Mouse (Mus musculus): ENCODE measurements around the gene Bag3. TPM values are rescaled to one million over a fixed set of nuclear protein-coding genes. Genes with fewer than 3 reads are reported as not detected.

Gene Bag3
- total RNA-seq, 2 experiments from 2014 or later, result 7.8 to 8.0 TPM

GRCm38 (mm10) chr7:128575794-128576193 is 52.4 kb downstream of the Bag3 start:
- DNase-seq (ENCODE audit: extremely low spot score in 1 of 2, low spot score in 2 of 2), result no peak
- intact Hi-C loops (cut with DNase I), result no loop called here
- no peak overlapping the region for H3K4me3 ChIP-seq
- no peak overlapping the region for H3K27ac ChIP-seq
- no peak for TF ChIP-seq CTCF (IDR thresholded peaks at IDR 0.05)

- Histone ChIP-seq H3K27ac (no peak overlapping the region), H3K4me3 (no peak overlapping the region)
- no peak for TF ChIP-seq CTCF (IDR thresholded peaks at IDR 0.05)
- DNase-seq (ENCODE audit: extremely low spot score in 1 of 2, low spot score in 2 of 2), result no peak
- intact Hi-C loops (cut with DNase I), result no loop called here
Measured at GRCm38 (mm10) chr7:128577607-128578006, 54.2 kb downstream of the Bag3 start.

- TF ChIP-seq CTCF (IDR thresholded peaks at IDR 0.05), result no peak
- no peak overlapping the region for H3K27ac ChIP-seq
- DNase-seq (ENCODE audit: extremely low spot score in 1 of 2, low spot score in 2 of 2), result no peak
- H3K4me3 ChIP-seq, result no peak overlapping the region
- intact Hi-C loops (cut with DNase I), result no loop called here
Measured at GRCm38 (mm10) chr7:128578199-128578945, 55.0 kb downstream of the Bag3 start.

- Histone ChIP-seq H3K27ac (no peak overlapping the region), H3K4me3 (no peak overlapping the region)
- intact Hi-C loops (cut with DNase I), result no loop called here
- TF ChIP-seq CTCF (IDR thresholded peaks at IDR 0.05), result no peak
- no peak for DNase-seq (ENCODE audit: extremely low spot score in 1 of 2, low spot score in 2 of 2)
Measured at GRCm38 (mm10) chr7:128579381-128579780, 56.0 kb downstream of the Bag3 start.

GRCm38 (mm10) chr7:128580318-128580717 is 56.9 kb downstream of the Bag3 start:
- no peak for DNase-seq (ENCODE audit: extremely low spot score in 1 of 2, low spot score in 2 of 2)
- TF ChIP-seq CTCF (IDR thresholded peaks at IDR 0.05), result no peak
- no peak overlapping the region for H3K4me3 ChIP-seq
- H3K27ac ChIP-seq, result no peak overlapping the region
- intact Hi-C loops (cut with DNase I), result loop anchor here (5.0 kb wide), 2 partner anchors 103 to 107 kb away; no protein-coding TSS in a partner anchor

- intact Hi-C loops (cut with DNase I), result loop anchor here (2.0 to 5.0 kb wide), 3 partner anchors 27 to 105 kb away; no protein-coding TSS in a partner anchor
Measured at GRCm38 (mm10) chr7:128581864-128582484, 58.6 kb downstream of the Bag3 start.

GRCm38 (mm10) chr7:128583213-128583948 is 60.0 kb downstream of the Bag3 start:
- no peak overlapping the region for H3K27ac ChIP-seq
- intact Hi-C loops (cut with DNase I), result loop anchor here (1.0 to 5.0 kb wide), 4 partner anchors 29 to 106 kb away; no protein-coding TSS in a partner anchor

More at GRCm38 (mm10) chr7:128581864-128582484, 58.6 kb downstream of the Bag3 start:
- Histone ChIP-seq H3K4me3 (no peak overlapping the region), H3K27ac (no peak overlapping the region)
- TF ChIP-seq CTCF (IDR thresholded peaks at IDR 0.05), result no peak
- no peak for DNase-seq (ENCODE audit: extremely low spot score in 1 of 2, low spot score in 2 of 2)

GRCm38 (mm10) chr7:128587334-128587933 is 64.0 kb downstream of the Bag3 start:
- Histone ChIP-seq H3K27ac (no peak overlapping the region), H3K4me3 (no peak overlapping the region)
- no peak for DNase-seq (ENCODE audit: extremely low spot score in 1 of 2, low spot score in 2 of 2)
- TF ChIP-seq CTCF (IDR thresholded peaks at IDR 0.05), result no peak
- intact Hi-C loops (cut with DNase I), result no loop called here

More at GRCm38 (mm10) chr7:128583213-128583948, 60.0 kb downstream of the Bag3 start:
- no peak overlapping the region for H3K4me3 ChIP-seq
- TF ChIP-seq CTCF (IDR thresholded peaks at IDR 0.05), result peak; percentile 14
- peak; percentile 53 to 62 for DNase-seq (ENCODE audit: extremely low spot score in 1 of 2, low spot score in 2 of 2)

GRCm38 (mm10) chr7:128591345-128592084 is 68.1 kb downstream of the Bag3 start:
- intact Hi-C loops (cut with DNase I), result no loop called here

GRCm38 (mm10) chr7:128592118-128592935 is 68.9 kb downstream of the Bag3 start:
- Histone ChIP-seq H3K27ac (peak overlapping the region; percentile 81), H3K4me3 (no peak overlapping the region)
- no peak for TF ChIP-seq CTCF (IDR thresholded peaks at IDR 0.05)
- peak; percentile 31 to 43 for DNase-seq (ENCODE audit: extremely low spot score in 1 of 2, low spot score in 2 of 2)
- intact Hi-C loops (cut with DNase I), result no loop called here

More at GRCm38 (mm10) chr7:128591345-128592084, 68.1 kb downstream of the Bag3 start:
- DNase-seq (ENCODE audit: extremely low spot score in 1 of 2, low spot score in 2 of 2), result peak; percentile 15 to 28
- H3K27ac ChIP-seq, result peak overlapping the region; percentile 81
- no peak overlapping the region for H3K4me3 ChIP-seq
- peak; percentile 5 for TF ChIP-seq CTCF (IDR thresholded peaks at IDR 0.05)

Measured in left cerebral cortex, adult 2 months (tissue).